In genomic region chr5:126954634-126955033, GRCm38 (mm10) we compare ENCODE assay signal across 25 mouse cellular contexts.
"Had no signal": no experiment of that assay in that cellular context is flagged by ENCODE, and none has a peak within 500 bp of the region (broad histone marks: within the 10 kb centered on the region; RNA-seq: fewer than 3 reads in every experiment).

No protein-coding gene starts in this region.

- DNase-seq: gastrocnemius, adult 2 months; gastrocnemius, postnatal 10 days; gastrocnemius, postnatal 25 days; heart, adult 2 months; heart, postnatal 10 days; heart, postnatal 4 days; kidney, adult 18-20 months; kidney, adult 8-10 months; kidney, postnatal 10 days; kidney, postnatal 25 days; kidney, postnatal 4 days had no signal

- H3K36me3 ChIP-seq: heart, embryonic 10.5 days; heart, embryonic 12.5 days; hindbrain, embryonic 10.5 days; hindbrain, embryonic 12.5 days; intestine, embryonic 15.5 days; limb, embryonic 10.5 days; limb, embryonic 12.5 days had no signal

- H3K27me3 ChIP-seq: heart, embryonic 12.5 days; hindbrain, embryonic 12.5 days; intestine, embryonic 15.5 days; limb, embryonic 12.5 days had no signal

- ATAC-seq: hindbrain, embryonic 16.5 days; inflammation-experienced regulatory T-cells, adult 6 months; intestine, embryonic 15.5 days; intestine, postnatal 0 days had no signal

- H3K27ac ChIP-seq: gastrocnemius, adult 2 months; heart, adult 2 months; heart, embryonic 10.5 days; hindbrain, embryonic 10.5 days; hindbrain, embryonic 12.5 days; hindbrain, embryonic 14.5 days; intestine, embryonic 15.5 days; layer of hippocampus, adult 2 months; left cerebral cortex, adult 2 months; limb, embryonic 10.5 days; limb, embryonic 12.5 days; liver, embryonic 14.5 days had no signal

- H3K4me1 ChIP-seq: heart, embryonic 10.5 days; heart, embryonic 12.5 days; hindbrain, embryonic 10.5 days; hindbrain, embryonic 12.5 days; intestine, embryonic 15.5 days; limb, embryonic 10.5 days; limb, embryonic 12.5 days had no signal

- H3K9ac ChIP-seq: heart, embryonic 12.5 days; hindbrain, embryonic 12.5 days; hindbrain, embryonic 14.5 days; intestine, embryonic 15.5 days; limb, embryonic 12.5 days; liver, embryonic 14.5 days had no signal

- H3K4me3 ChIP-seq: gastrocnemius, adult 2 months; heart, adult 2 months; heart, embryonic 10.5 days; heart, embryonic 12.5 days; hindbrain, embryonic 10.5 days; hindbrain, embryonic 12.5 days; intestine, embryonic 15.5 days; layer of hippocampus, adult 2 months; left cerebral cortex, adult 2 months; limb, embryonic 10.5 days; limb, embryonic 12.5 days had no signal

- H3K9me3 ChIP-seq: heart, embryonic 10.5 days; hindbrain, embryonic 10.5 days; hindbrain, embryonic 12.5 days; intestine, embryonic 15.5 days; limb, embryonic 10.5 days; limb, embryonic 12.5 days had no signal

- H3K4me2 ChIP-seq: heart, embryonic 12.5 days; hindbrain, embryonic 12.5 days; hindbrain, embryonic 14.5 days; intestine, embryonic 15.5 days; limb, embryonic 12.5 days had no signal
